Mouse (Mus musculus) bone marrow macrophage, adult 2 months (primary cell): Measurements from ENCODE around the gene Atxn1l. TPM values are rescaled to one million over a fixed set of nuclear protein-coding genes. Genes with fewer than 3 reads are reported as not detected.

Source experiments
- H3K27ac ChIP-seq: 2 replicates; pipeline ENCODE4 v1.5.1; 2012; ENCODE audit warnings: low read depth, low read length; ENCODE audit not compliant: insufficient read depth
- H3K4me1 ChIP-seq: 2 replicates; pipeline ENCODE4 v1.6.1; 2012; ENCODE audit warnings: low read length; ENCODE audit not compliant: control insufficient read depth, insufficient read depth
- H3K4me3 ChIP-seq: 2 replicates; pipeline ENCODE4 v1.5.1; 2012; ENCODE audit warnings: mild to moderate bottlenecking, low read length, moderate library complexity; ENCODE audit not compliant: insufficient read depth
- CTCF ChIP-seq: IDR thresholded peaks from 2 replicates; pipeline ENCODE4 v1.5.1; 2012; ENCODE audit warnings: low read depth, mild to moderate bottlenecking, low read length, moderate library complexity
- POLR2A ChIP-seq: IDR thresholded peaks from 2 replicates; pipeline ENCODE4 v1.6.1; 2012; ENCODE audit warnings: mild to moderate bottlenecking, low read depth, low read length, borderline replicate concordance
- polyA plus RNA-seq: library from polyadenylated mRNA; stranded (reverse); fragments of >200 nt; gene quantifications from 2 replicates; pipeline ENCODE4 v1.2.4, GENCODE M21; 2012; ENCODE audit not compliant: missing spikeins, insufficient read depth, insufficient read length

Gene Atxn1l
- polyA plus RNA-seq, result 21.0 and 21.2 TPM in 2 replicates

- TF ChIP-seq POLR2A (no peak), CTCF (0 out of 2 replicates have a peak, but pooled peaks have one; percentile 24)
- Histone ChIP-seq H3K4me1 (peaks cover 27% of the 10 kb centered on the region), H3K4me3 (peak within 1 kb of the TSS; percentile 99), H3K27ac (peak within 1 kb of the TSS; percentile 45)
Observed at GRCm38 (mm10) chr8:109737237-109738048, at the start of gene Atxn1l. Atxn1l (minus strand) TSS chr8:109737739.

GRCm38 (mm10) chr8:109780548-109780947, 43.0 kb upstream of the Atxn1l start:
- Histone ChIP-seq H3K4me3 (peak overlapping the region; percentile 37), H3K4me1 (peaks cover 21% of the 10 kb centered on the region), H3K27ac (peak overlapping the region; percentile 48)
- no peak for TF ChIP-seq POLR2A
- TF ChIP-seq CTCF, result no peak

GRCm38 (mm10) chr8:109779431-109780228, 42.1 kb upstream of the Atxn1l start:
- peak overlapping the region; percentile 97 for H3K4me3 ChIP-seq
- peaks cover 19% of the 10 kb centered on the region for H3K4me1 ChIP-seq
- TF ChIP-seq CTCF (no peak), POLR2A (no peak)
- H3K27ac ChIP-seq, result peak overlapping the region; percentile 89

GRCm38 (mm10) chr8:109778993-109779421, 41.5 kb upstream of the Atxn1l start:
- peaks cover 19% of the 10 kb centered on the region for H3K4me1 ChIP-seq
- peak overlapping the region; percentile 97 for H3K4me3 ChIP-seq
- H3K27ac ChIP-seq, result peak overlapping the region; percentile 89
- no peak for TF ChIP-seq CTCF
- TF ChIP-seq POLR2A, result no peak

- Histone ChIP-seq H3K4me1 (peaks cover 19% of the 10 kb centered on the region), H3K4me3 (peak within 1 kb of the TSS; percentile 97), H3K27ac (peak within 1 kb of the TSS; percentile 89)
- no peak for TF ChIP-seq CTCF
- 0 out of 2 replicates have a peak, but pooled peaks have one; percentile 41 for TF ChIP-seq POLR2A
Observed at GRCm38 (mm10) chr8:109778280-109778977, 40.9 kb upstream of the Atxn1l start, which contains the start of gene Ap1g1. Ap1g1 (plus strand) TSS chr8:109778554.

GRCm38 (mm10) chr8:109777851-109778250, 40.3 kb upstream of the Atxn1l start:
- peak overlapping the region; percentile 60; the same call in 1 of the 2 replicates for H3K4me3 ChIP-seq
- peaks cover 21% of the 10 kb centered on the region for H3K4me1 ChIP-seq
- TF ChIP-seq CTCF (no peak), POLR2A (no peak)
- peak overlapping the region; percentile 83 for H3K27ac ChIP-seq

GRCm38 (mm10) chr8:109773154-109773553, 35.6 kb upstream of the Atxn1l start:
- Histone ChIP-seq H3K4me1 (peaks cover 23% of the 10 kb centered on the region), H3K27ac (peak overlapping the region; percentile 80), H3K4me3 (0 out of 2 replicates have a peak overlapping the region, but pooled peaks have one; percentile 17)
- TF ChIP-seq CTCF (no peak), POLR2A (no peak)

GRCm38 (mm10) chr8:109766081-109766480, 28.5 kb upstream of the Atxn1l start:
- Histone ChIP-seq H3K4me3 (no peak overlapping the region), H3K4me1 (no peaks in the 10 kb centered on the region), H3K27ac (no peak overlapping the region)
- TF ChIP-seq POLR2A, result no peak

- H3K4me3 ChIP-seq, result no peak overlapping the region
- H3K4me1 ChIP-seq, result peaks cover 15% of the 10 kb centered on the region
- H3K27ac ChIP-seq, result no peak overlapping the region
- TF ChIP-seq POLR2A (no peak), CTCF (no peak)
Observed at GRCm38 (mm10) chr8:109764031-109764430, 26.5 kb upstream of the Atxn1l start.

GRCm38 (mm10) chr8:109760221-109760620, 22.7 kb upstream of the Atxn1l start:
- TF ChIP-seq POLR2A, result no peak
- no peak for TF ChIP-seq CTCF
- H3K4me3 ChIP-seq, result no peak overlapping the region
- H3K27ac ChIP-seq, result peak overlapping the region; percentile 32
- H3K4me1 ChIP-seq, result peaks cover 21% of the 10 kb centered on the region
